Mouse (Mus musculus) liver, postnatal 0 days (tissue): ENCODE measurements around the gene Tmem269. TPM values are rescaled to one million over a fixed set of nuclear protein-coding genes. Genes with fewer than 3 reads are reported as not detected.

ENCODE experiments used
- ATAC-seq: fragments of 200-750 bp; cut with Nextera tagmentation; 2 replicates; pipeline ENCODE4 v1.8.0; 2017; ENCODE audit warnings: mild to moderate bottlenecking, moderate library complexity
- DNase-seq: peaks from one replicate; pipeline ENCODE4 v3.0.0-alpha.2; 2016
- H3K27ac ChIP-seq: fragments of 300-500 bp; sonication (generic); 2 replicates; pipeline ENCODE4 v1.5.1; 2014; ENCODE audit warnings: antibody characterized with exemption, moderate library complexity, mild to moderate bottlenecking, low read depth
- H3K27me3 ChIP-seq: fragments of 300-500 bp; sonication (generic); 2 replicates; pipeline ENCODE4 v1.6.1; 2014; ENCODE audit warnings: low read length, control low read depth, mixed read lengths; ENCODE audit not compliant: insufficient read depth
- H3K36me3 ChIP-seq: fragments of 300-500 bp; sonication (generic); replicated peaks from 2 replicates; pipeline ENCODE4 v1.6.1; 2014; ENCODE audit warnings: mild to moderate bottlenecking, control low read depth, low read length, moderate library complexity, mixed read lengths; ENCODE audit not compliant: insufficient read depth
- H3K4me1 ChIP-seq: fragments of 300-500 bp; sonication (generic); 2 replicates; pipeline ENCODE4 v1.6.1; 2014; ENCODE audit warnings: antibody characterized with exemption, mild to moderate bottlenecking, control low read depth; ENCODE audit not compliant: insufficient read depth
- H3K4me2 ChIP-seq: fragments of 300-500 bp; sonication (generic); 2 replicates; pipeline ENCODE4 v1.6.1; 2014; ENCODE audit warnings: low read depth, mild to moderate bottlenecking, low read length, moderate library complexity, mixed read lengths
- H3K4me3 ChIP-seq: fragments of 300-500 bp; sonication (generic); 2 replicates; pipeline ENCODE4 v1.5.1; 2014; ENCODE audit warnings: low read depth, low read length
- H3K9ac ChIP-seq: fragments of 300-500 bp; sonication (generic); replicated peaks from 2 replicates; pipeline ENCODE4 v1.6.1; 2014; ENCODE audit warnings: mild to moderate bottlenecking, moderate library complexity
- H3K9me3 ChIP-seq: fragments of 300-500 bp; sonication (generic); 2 replicates; pipeline ENCODE4 v1.6.1; 2016; ENCODE audit warnings: mild to moderate bottlenecking, control low read depth, low read length, mixed read lengths
- CTCF ChIP-seq: sonication (generic); IDR thresholded peaks from 2 replicates; pipeline ENCODE4 v1.5.1; 2016; ENCODE audit warnings: antibody characterized with exemption, low read depth
- EP300 ChIP-seq: IDR thresholded peaks from 2 replicates; pipeline ENCODE4 v1.6.1; 2016; ENCODE audit warnings: antibody characterized with exemption, low read depth, mild to moderate bottlenecking
- WGBS: fragments of 180-500 bp; shearing (Covaris S2); extraction: QIAGEN DNeasy Blood & Tissue Kit; methylation state at CpG from one replicate; pipeline ENCODE4 v1.1.7; 2014; ENCODE audit not compliant: insufficient replicate concordance; 5-methylcytosine and 5-hydroxymethylcytosine counted together
- polyA plus RNA-seq: library from polyadenylated mRNA; unstranded; fragments of >200 nt; fragmentation: Nextera tagmentation; extraction: Ambion mirVana; gene quantifications from 2 replicates; pipeline ENCODE4 v1.2.1, GENCODE M21; 2015

Gene Tmem269
- polyA plus RNA-seq, 1 experiment from 2014 or later: not detected

GRCm38 (mm10) chr4:119189392-119189791, 28.6 kb downstream of the Tmem269 start:
- Histone ChIP-seq H3K27me3 (no peaks in the 10 kb centered on the region), H3K36me3 (peaks cover 24% of the 10 kb centered on the region), H3K9ac (peak overlapping the region; percentile 73), H3K4me1 (peaks cover 14% of the 10 kb centered on the region), H3K27ac (peak overlapping the region; percentile 93), H3K9me3 (no peaks in the 10 kb centered on the region), H3K4me2 (0 out of 2 replicates have a peak overlapping the region, but pooled peaks have one; percentile 62), H3K4me3 (peak overlapping the region; percentile 51)
- TF ChIP-seq CTCF (no peak), EP300 (no peak)
- ATAC-seq (no peak), DNase-seq (no peak)
- 66% methylated on average over 6 of the region's 6 CpGs for WGBS

- Histone ChIP-seq H3K27ac (peak overlapping the region; percentile 93), H3K9me3 (no peaks in the 10 kb centered on the region), H3K4me2 (peak overlapping the region; percentile 76), H3K4me3 (peak overlapping the region; percentile 51), H3K9ac (peak overlapping the region; percentile 65), H3K36me3 (peaks cover 34% of the 10 kb centered on the region), H3K4me1 (peaks cover 10% of the 10 kb centered on the region), H3K27me3 (no peaks in the 10 kb centered on the region)
- 25% methylated on average over 11 of the region's 11 CpGs for whole genome bisulfite sequencing
- TF ChIP-seq EP300 (peak; percentile 7; the same call in 1 of the 2 replicates), CTCF (peak; percentile 65)
- peak; percentile 20 for ATAC-seq
- DNase-seq: peak; percentile 55
Observed at GRCm38 (mm10) chr4:119188060-119188785, 29.8 kb downstream of the Tmem269 start.

GRCm38 (mm10) chr4:119185771-119186170, 32.2 kb downstream of the Tmem269 start:
- Histone ChIP-seq H3K36me3 (peaks cover 51% of the 10 kb centered on the region), H3K27ac (no peak overlapping the region), H3K27me3 (no peaks in the 10 kb centered on the region), H3K4me1 (peaks cover 22% of the 10 kb centered on the region), H3K9me3 (no peaks in the 10 kb centered on the region), H3K4me3 (peak overlapping the region; percentile 51), H3K9ac (no peak overlapping the region), H3K4me2 (peak overlapping the region; percentile 76)
- WGBS: 76% methylated on average over 4 of the region's 4 CpGs
- ATAC-seq (no peak), DNase-seq (no peak)
- TF ChIP-seq EP300: no peak
- TF ChIP-seq CTCF: no peak

GRCm38 (mm10) chr4:119183525-119183924, 34.5 kb downstream of the Tmem269 start:
- Histone ChIP-seq H3K9ac (no peak overlapping the region), H3K36me3 (peaks cover 70% of the 10 kb centered on the region)
- 67% methylated on average over 1 of the region's 1 CpGs for WGBS

GRCm38 (mm10) chr4:119181456-119181855, 36.6 kb downstream of the Tmem269 start:
- no peak overlapping the region for H3K4me3 ChIP-seq
- no peak for TF ChIP-seq CTCF
- TF ChIP-seq EP300: no peak
- no peaks in the 10 kb centered on the region for H3K27me3 ChIP-seq
- no peaks in the 10 kb centered on the region for H3K9me3 ChIP-seq
- H3K4me1 ChIP-seq: peaks cover 21% of the 10 kb centered on the region
- ATAC-seq: no peak
- no peak overlapping the region; the same call in 1 of the 2 replicates for H3K4me2 ChIP-seq
- H3K36me3 ChIP-seq: peaks cover 67% of the 10 kb centered on the region
- peak; percentile 37 for DNase-seq
- H3K27ac ChIP-seq: no peak overlapping the region
- WGBS: 53% methylated on average over 9 of the region's 9 CpGs
- H3K9ac ChIP-seq: no peak overlapping the region

More at GRCm38 (mm10) chr4:119183525-119183924, 34.5 kb downstream of the Tmem269 start:
- no peak for TF ChIP-seq EP300
- TF ChIP-seq CTCF: no peak
- Histone ChIP-seq H3K4me2 (no peak overlapping the region), H3K9me3 (no peaks in the 10 kb centered on the region), H3K4me3 (no peak overlapping the region), H3K4me1 (peaks cover 22% of the 10 kb centered on the region), H3K27me3 (no peaks in the 10 kb centered on the region), H3K27ac (no peak overlapping the region)
- DNase-seq (no peak), ATAC-seq (no peak)

- Histone ChIP-seq H3K4me1 (peaks cover 18% of the 10 kb centered on the region), H3K9me3 (no peaks in the 10 kb centered on the region), H3K27me3 (no peaks in the 10 kb centered on the region), H3K4me2 (no peak overlapping the region), H3K36me3 (peaks cover 63% of the 10 kb centered on the region), H3K27ac (no peak overlapping the region), H3K4me3 (no peak overlapping the region), H3K9ac (no peak overlapping the region)
- ATAC-seq (no peak), DNase-seq (no peak)
- 44% methylated on average over 4 of the region's 4 CpGs for WGBS
- TF ChIP-seq CTCF (peak; percentile 58), EP300 (no peak)
Observed at GRCm38 (mm10) chr4:119180133-119180707, 37.8 kb downstream of the Tmem269 start.
